Mouse (Mus musculus): ENCODE data around the gene Ldb2. TPM values are rescaled to one million over a fixed set of nuclear protein-coding genes. Genes with fewer than 3 reads are reported as not detected.

Gene Ldb2
- polyA plus RNA-seq, 1 experiment from 2014 or later: 91.7 TPM

- no peaks in the 10 kb centered on the region for H3K27me3 ChIP-seq (replicated peaks; ENCODE audit: insufficient read depth, low read length)
- TF ChIP-seq EP300 (IDR thresholded peaks at IDR 0.05) (no peak), CTCF (IDR thresholded peaks at IDR 0.05) (no peak)
- H3K9me3 ChIP-seq (ENCODE audit: low read length): no peaks in the 10 kb centered on the region
- no peak overlapping the region for H3K9ac ChIP-seq (replicated peaks; ENCODE audit: low read depth)
- H3K4me1 ChIP-seq (ENCODE audit: insufficient read depth, low read depth, low read length): no peaks in the 10 kb centered on the region
- no peaks in the 10 kb centered on the region for H3K36me3 ChIP-seq (ENCODE audit: insufficient read depth, low read length)
- WGBS: 81% methylated on average over 4 of the region's 4 CpGs
- ATAC-seq (no peak), DNase-seq (ENCODE audit: low spot score) (no peak)
- H3K4me2 ChIP-seq (replicated peaks; ENCODE audit: low read depth, low read length): no peak overlapping the region
- no peak overlapping the region for H3K4me3 ChIP-seq (ENCODE audit: low read depth, low read length)
- H3K27ac ChIP-seq (ENCODE audit: low read length): no peak overlapping the region
These were observed 318.1 kb downstream of the Ldb2 start for GRCm38 (mm10) chr5:44481406-44481805.

DNA sequence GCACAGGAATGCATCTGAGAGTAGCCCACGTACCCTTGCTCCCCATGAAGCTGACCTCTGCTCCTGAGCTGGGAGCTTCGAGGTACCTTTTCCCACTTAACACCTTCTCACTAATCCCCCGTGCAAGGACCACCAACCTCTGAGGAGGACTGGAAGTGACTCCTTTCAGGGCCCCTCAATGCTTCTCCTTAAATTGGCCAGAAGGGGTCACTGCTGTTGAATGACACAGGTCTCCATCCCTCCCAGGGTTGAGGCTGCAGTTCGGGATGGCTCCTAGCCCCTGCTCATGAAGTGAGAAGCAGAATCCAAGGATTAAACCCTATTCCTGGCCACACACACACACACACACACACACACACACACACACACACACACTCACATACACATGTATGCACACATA, 323.1 kb downstream of the Ldb2 start:
- H3K27ac ChIP-seq (ENCODE audit: low read length): no peak overlapping the region
- 34% methylated on average over 4 of the region's 4 CpGs for whole genome bisulfite sequencing
- H3K4me1 ChIP-seq (ENCODE audit: insufficient read depth, low read depth, low read length): no peaks in the 10 kb centered on the region
- TF ChIP-seq EP300 (IDR thresholded peaks at IDR 0.05) (no peak), CTCF (IDR thresholded peaks at IDR 0.05) (peak; percentile 56)
- peak; percentile 21 for DNase-seq (ENCODE audit: low spot score)
- no peak for ATAC-seq
- no peaks in the 10 kb centered on the region for H3K27me3 ChIP-seq (replicated peaks; ENCODE audit: insufficient read depth, low read length)
- no peak overlapping the region for H3K9ac ChIP-seq (replicated peaks; ENCODE audit: low read depth)
- no peak overlapping the region for H3K4me3 ChIP-seq (ENCODE audit: low read depth, low read length)
- no peaks in the 10 kb centered on the region for H3K9me3 ChIP-seq (ENCODE audit: low read length)
- H3K4me2 ChIP-seq (replicated peaks; ENCODE audit: low read depth, low read length): no peak overlapping the region
- no peaks in the 10 kb centered on the region for H3K36me3 ChIP-seq (ENCODE audit: insufficient read depth, low read length)

GRCm38 (mm10) chr5:44475543-44475942, 323.9 kb downstream of the Ldb2 start:
- 44% methylated on average over 1 of the region's 1 CpGs for whole genome bisulfite sequencing
- H3K27ac ChIP-seq (ENCODE audit: low read length): no peak overlapping the region
- H3K4me1 ChIP-seq (ENCODE audit: insufficient read depth, low read depth, low read length): no peaks in the 10 kb centered on the region
- DNase-seq (ENCODE audit: low spot score): peak; percentile 55
- H3K4me2 ChIP-seq (replicated peaks; ENCODE audit: low read depth, low read length): no peak overlapping the region
- no peaks in the 10 kb centered on the region for H3K36me3 ChIP-seq (ENCODE audit: insufficient read depth, low read length)
- ATAC-seq: peak; percentile 53
- H3K9ac ChIP-seq (replicated peaks; ENCODE audit: low read depth): no peak overlapping the region
- H3K4me3 ChIP-seq (ENCODE audit: low read depth, low read length): no peak overlapping the region
- H3K27me3 ChIP-seq (replicated peaks; ENCODE audit: insufficient read depth, low read length): no peaks in the 10 kb centered on the region
- no peaks in the 10 kb centered on the region for H3K9me3 ChIP-seq (ENCODE audit: low read length)
- TF ChIP-seq CTCF (IDR thresholded peaks at IDR 0.05): no peak
- no peak for TF ChIP-seq EP300 (IDR thresholded peaks at IDR 0.05)

DNA sequence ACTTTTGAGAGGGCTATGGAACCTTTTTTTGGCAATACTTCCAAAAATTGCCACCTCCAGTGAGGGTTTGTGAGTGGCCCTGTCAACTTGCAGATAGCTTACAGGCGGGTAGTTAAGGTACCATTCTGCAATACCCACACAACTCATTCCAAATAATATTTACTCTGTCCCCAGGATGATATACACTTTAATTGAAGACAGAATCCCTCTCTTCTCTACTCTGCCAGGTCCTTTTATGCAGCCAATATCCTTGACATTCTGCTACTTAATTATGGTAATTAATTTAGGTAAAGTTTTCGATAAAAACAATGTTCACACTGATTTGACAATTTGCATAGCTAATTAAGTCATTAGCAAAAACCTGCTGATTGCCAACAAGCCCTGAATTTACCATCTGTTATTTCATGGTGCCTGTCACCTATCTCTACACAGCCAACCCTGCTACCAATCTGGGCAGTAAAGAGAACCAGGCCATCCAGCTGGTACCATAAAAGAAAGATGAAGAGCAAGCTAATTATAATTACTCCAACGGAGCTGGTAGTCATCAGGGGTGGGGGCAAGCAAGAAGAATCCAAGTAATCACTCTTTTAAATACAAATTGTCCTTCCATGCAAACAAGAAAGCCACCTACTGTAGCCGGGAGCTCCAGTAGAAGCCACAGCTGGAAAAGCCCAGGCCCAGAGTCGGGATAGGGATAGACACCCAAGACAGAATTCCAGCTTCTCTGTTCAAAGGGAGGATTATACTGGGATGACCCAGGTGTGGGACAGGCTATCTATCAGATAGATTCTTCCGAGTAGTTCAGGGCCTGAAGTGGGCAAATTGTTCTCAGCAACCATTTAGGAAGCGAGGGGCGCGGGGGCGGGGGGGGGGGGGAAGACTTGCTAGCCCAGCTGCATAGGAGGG, 325.4 kb downstream of the Ldb2 start:
- no peak overlapping the region for H3K4me3 ChIP-seq (ENCODE audit: low read depth, low read length)
- no peak overlapping the region for H3K4me2 ChIP-seq (replicated peaks; ENCODE audit: low read depth, low read length)
- H3K27me3 ChIP-seq (replicated peaks; ENCODE audit: insufficient read depth, low read length): no peaks in the 10 kb centered on the region
- 87% methylated on average over 10 of the region's 10 CpGs for WGBS
- ATAC-seq: no peak
- DNase-seq (ENCODE audit: low spot score): no peak
- H3K9me3 ChIP-seq (ENCODE audit: low read length): no peaks in the 10 kb centered on the region
- H3K27ac ChIP-seq (ENCODE audit: low read length): no peak overlapping the region
- H3K9ac ChIP-seq (replicated peaks; ENCODE audit: low read depth): no peak overlapping the region
- H3K36me3 ChIP-seq (ENCODE audit: insufficient read depth, low read length): no peaks in the 10 kb centered on the region
- H3K4me1 ChIP-seq (ENCODE audit: insufficient read depth, low read depth, low read length): no peaks in the 10 kb centered on the region
- TF ChIP-seq EP300 (IDR thresholded peaks at IDR 0.05) (no peak), CTCF (IDR thresholded peaks at IDR 0.05) (no peak)

- no peak overlapping the region for H3K9ac ChIP-seq (replicated peaks; ENCODE audit: low read depth)
- ATAC-seq (no peak), DNase-seq (ENCODE audit: low spot score) (no peak)
- 73% methylated on average over 4 of the region's 4 CpGs for WGBS
- no peak overlapping the region for H3K4me2 ChIP-seq (replicated peaks; ENCODE audit: low read depth, low read length)
- no peaks in the 10 kb centered on the region for H3K27me3 ChIP-seq (replicated peaks; ENCODE audit: insufficient read depth, low read length)
- no peak overlapping the region for H3K27ac ChIP-seq (ENCODE audit: low read length)
- H3K4me3 ChIP-seq (ENCODE audit: low read depth, low read length): no peak overlapping the region
- TF ChIP-seq CTCF (IDR thresholded peaks at IDR 0.05): no peak
- no peaks in the 10 kb centered on the region for H3K9me3 ChIP-seq (ENCODE audit: low read length)
- H3K36me3 ChIP-seq (ENCODE audit: insufficient read depth, low read length): no peaks in the 10 kb centered on the region
- no peaks in the 10 kb centered on the region for H3K4me1 ChIP-seq (ENCODE audit: insufficient read depth, low read depth, low read length)
These were observed 334.2 kb downstream of the Ldb2 start for GRCm38 (mm10) chr5:44465238-44465637.

Measured in lung, postnatal 0 days (tissue).